Mouse (Mus musculus) limb, embryonic 11.5 days (tissue): ENCODE measurements at regions not wholly inside any gene's neighbourhood (a gene's known extent, or its start where the extent isn't known, plus 50 kb on each side); places are given as distances from the start of the nearest gene placed in this dataset.

Experiments used
- ATAC-seq: fragments of 200-750 bp; cut with Nextera tagmentation; 2 replicates; pipeline ENCODE4 v1.8.0; 2017; ENCODE audit warnings: low read depth; ENCODE audit not compliant: insufficient number of reproducible peaks, low FRiP score, low TSS enrichment
- DNase-seq: peaks from one replicate; pipeline ENCODE4 v3.0.0-alpha.2; 2015; ENCODE audit warnings: low spot score
- H3K27ac ChIP-seq: fragments of 300-500 bp; sonication (generic); replicated peaks from 2 replicates; pipeline ENCODE4 v1.5.1; 2014; ENCODE audit warnings: low read depth, mild to moderate bottlenecking, low read length
- H3K27me3 ChIP-seq: fragments of 300-500 bp; sonication (generic); 2 replicates; pipeline ENCODE4 v1.6.1; 2014; ENCODE audit warnings: mild to moderate bottlenecking, low read length, mixed read lengths; ENCODE audit not compliant: control insufficient read depth, insufficient read depth
- H3K36me3 ChIP-seq: fragments of 300-500 bp; sonication (generic); 2 replicates; pipeline ENCODE4 v1.6.1; 2014; ENCODE audit warnings: mild to moderate bottlenecking, low read length, moderate library complexity, mixed read lengths; ENCODE audit not compliant: control insufficient read depth, insufficient read depth
- H3K4me1 ChIP-seq: fragments of 300-500 bp; sonication (generic); 2 replicates; pipeline ENCODE4 v1.6.1; 2014; ENCODE audit warnings: low read length, mixed read lengths; ENCODE audit not compliant: control insufficient read depth, insufficient read depth
- H3K4me2 ChIP-seq: fragments of 300-500 bp; sonication (generic); 2 replicates; pipeline ENCODE4 v1.6.1; 2014; ENCODE audit warnings: low read depth, mild to moderate bottlenecking, moderate library complexity; ENCODE audit not compliant: severe bottlenecking
- H3K4me3 ChIP-seq: fragments of 300-500 bp; sonication (generic); 2 replicates; pipeline ENCODE4 v1.5.1; 2014; ENCODE audit warnings: low read depth, low read length
- H3K9ac ChIP-seq: fragments of 300-500 bp; sonication (generic); 2 replicates; pipeline ENCODE4 v1.6.1; 2014; ENCODE audit warnings: mild to moderate bottlenecking, low read length
- H3K9me3 ChIP-seq: fragments of 300-500 bp; sonication (generic); 2 replicates; pipeline ENCODE4 v1.6.1; 2016; ENCODE audit warnings: low read length; ENCODE audit not compliant: control insufficient read depth
- WGBS: fragments of 180-500 bp; shearing (Covaris S2); extraction: QIAGEN DNeasy Blood & Tissue Kit; methylation state at CpG from one replicate; pipeline ENCODE4 v1.1.7; 2014; 5-methylcytosine and 5-hydroxymethylcytosine counted together

- WGBS: 90% methylated on average over 3 of the region's 3 CpGs
- H3K9ac ChIP-seq: no peak overlapping the region
These were observed 141.8 kb upstream of the Tank start for GRCm38 (mm10) chr2:61436591-61436990.

GRCm38 (mm10) chr2:61407881-61408280, 170.5 kb upstream of the Tank start:
- Histone ChIP-seq H3K27ac (no peak overlapping the region), H3K4me3 (no peak overlapping the region), H3K9me3 (no peaks in the 10 kb centered on the region), H3K4me2 (no peak overlapping the region), H3K9ac (no peak overlapping the region), H3K27me3 (no peaks in the 10 kb centered on the region), H3K4me1 (no peaks in the 10 kb centered on the region), H3K36me3 (no peaks in the 10 kb centered on the region)
- DNase-seq: no peak
- no peak for ATAC-seq
- WGBS: 96% methylated on average over 7 of the region's 7 CpGs

More at GRCm38 (mm10) chr2:61436591-61436990, 141.8 kb upstream of the Tank start:
- Histone ChIP-seq H3K4me2 (no peak overlapping the region), H3K4me3 (no peak overlapping the region), H3K27ac (no peak overlapping the region), H3K27me3 (no peaks in the 10 kb centered on the region), H3K36me3 (no peaks in the 10 kb centered on the region), H3K9me3 (no peaks in the 10 kb centered on the region), H3K4me1 (no peaks in the 10 kb centered on the region)
- ATAC-seq: no peak
- DNase-seq: no peak

GRCm38 (mm10) chr2:61406104-61406751, 172.2 kb upstream of the Tank start:
- Histone ChIP-seq H3K4me3 (no peak overlapping the region), H3K36me3 (no peaks in the 10 kb centered on the region), H3K9me3 (no peaks in the 10 kb centered on the region), H3K27ac (no peak overlapping the region), H3K27me3 (no peaks in the 10 kb centered on the region), H3K9ac (no peak overlapping the region), H3K4me2 (no peak overlapping the region), H3K4me1 (peaks cover 2% of the 10 kb centered on the region; the same call in 1 of the 2 replicates)
- DNase-seq: no peak
- 90% methylated on average over 8 of the region's 8 CpGs for WGBS
- ATAC-seq: no peak

- WGBS: 59% methylated on average over 4 of the region's 4 CpGs
- no peaks in the 10 kb centered on the region for H3K36me3 ChIP-seq
- no peak overlapping the region for H3K9ac ChIP-seq
- H3K4me3 ChIP-seq: no peak overlapping the region
- no peak for ATAC-seq
- H3K27me3 ChIP-seq: no peaks in the 10 kb centered on the region
- peaks cover 2% of the 10 kb centered on the region; the same call in 1 of the 2 replicates for H3K4me1 ChIP-seq
- no peak overlapping the region for H3K4me2 ChIP-seq
- H3K9me3 ChIP-seq: no peaks in the 10 kb centered on the region
- H3K27ac ChIP-seq: no peak overlapping the region
- DNase-seq: no peak
These were observed 173.1 kb upstream of the Tank start for GRCm38 (mm10) chr2:61405261-61405660.

- Histone ChIP-seq H3K4me2 (peak overlapping the region; percentile 29), H3K36me3 (no peaks in the 10 kb centered on the region), H3K9ac (no peak overlapping the region), H3K4me3 (no peak overlapping the region; the same call in 1 of the 2 replicates), H3K27ac (no peak overlapping the region), H3K9me3 (no peaks in the 10 kb centered on the region), H3K27me3 (no peaks in the 10 kb centered on the region), H3K4me1 (peaks cover 2% of the 10 kb centered on the region; the same call in 1 of the 2 replicates)
- WGBS: 4% methylated on average over 15 of the region's 15 CpGs
- ATAC-seq: peak; percentile 60
- peak; percentile 25 for DNase-seq
These were observed 175.5 kb upstream of the Tank start for GRCm38 (mm10) chr2:61402588-61403487.

- Histone ChIP-seq H3K4me1 (peaks cover 2% of the 10 kb centered on the region; the same call in 1 of the 2 replicates), H3K9ac (no peak overlapping the region), H3K9me3 (no peaks in the 10 kb centered on the region), H3K4me3 (peak overlapping the region; percentile 27; the same call in 1 of the 2 replicates), H3K4me2 (peak overlapping the region; percentile 48), H3K27ac (peak overlapping the region; percentile 53), H3K27me3 (no peaks in the 10 kb centered on the region), H3K36me3 (no peaks in the 10 kb centered on the region)
- DNase-seq (peak; percentile 80), ATAC-seq (peak; percentile 79)
- WGBS: under 1% methylated on average over 20 of the region's 21 CpGs
These were observed 176.5 kb upstream of the Tank start for GRCm38 (mm10) chr2:61401636-61402587.

- H3K4me3 ChIP-seq: no peak overlapping the region
- H3K9me3 ChIP-seq: no peaks in the 10 kb centered on the region
- H3K27ac ChIP-seq: no peak overlapping the region
- no peaks in the 10 kb centered on the region for H3K36me3 ChIP-seq
- no peak overlapping the region for H3K4me2 ChIP-seq
- no peaks in the 10 kb centered on the region for H3K27me3 ChIP-seq
- H3K4me1 ChIP-seq: peaks cover 2% of the 10 kb centered on the region; the same call in 1 of the 2 replicates
- no peak overlapping the region for H3K9ac ChIP-seq
- DNase-seq (no peak), ATAC-seq (no peak)
- WGBS: 86% methylated on average over 9 of the region's 9 CpGs
These were observed 179.8 kb upstream of the Tank start for GRCm38 (mm10) chr2:61398633-61399032.

GRCm38 (mm10) chr2:61389622-61390021, 188.8 kb upstream of the Tank start:
- H3K4me2 ChIP-seq: no peak overlapping the region
- no peaks in the 10 kb centered on the region for H3K4me1 ChIP-seq
- H3K27me3 ChIP-seq: no peaks in the 10 kb centered on the region
- no peak overlapping the region for H3K9ac ChIP-seq
- no peaks in the 10 kb centered on the region for H3K9me3 ChIP-seq
- no peak overlapping the region for H3K27ac ChIP-seq
- no peak overlapping the region for H3K4me3 ChIP-seq
- H3K36me3 ChIP-seq: no peaks in the 10 kb centered on the region
- ATAC-seq (no peak), DNase-seq (no peak)
